Mouse (Mus musculus): ENCODE measurements at regions not wholly inside any gene's neighbourhood (a gene's known extent, or its start where the extent isn't known, plus 50 kb on each side); places are given as distances from the start of the nearest gene placed in this dataset.

DNA sequence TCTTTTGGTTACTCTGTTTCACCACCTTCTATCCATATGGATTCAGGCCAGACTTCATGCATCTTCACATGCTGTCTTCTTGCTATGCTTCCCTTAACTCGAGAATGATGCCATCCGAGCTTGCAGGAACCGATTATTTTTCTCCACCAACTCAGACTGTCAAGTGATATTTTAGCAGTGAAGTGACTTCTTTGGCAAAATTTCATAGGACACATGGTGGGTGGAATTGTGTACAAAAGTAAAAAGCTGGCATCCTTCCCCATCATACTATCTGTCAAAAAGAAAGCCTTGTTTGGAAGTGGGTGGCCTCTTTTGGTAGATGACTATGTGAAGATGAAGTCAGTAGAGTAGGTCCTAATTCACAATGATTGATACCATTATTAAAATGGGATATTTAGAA, 83.2 kb upstream of the Slc34a2 start:
- Histone ChIP-seq H3K27me3 (ENCODE audit: insufficient read depth, low read length) (no peaks in the 10 kb centered on the region; the same call in 1 of the 2 replicates), H3K36me3 (ENCODE audit: insufficient read depth, low read length) (no peaks in the 10 kb centered on the region), H3K4me1 (replicated peaks; ENCODE audit: low read depth, low read length) (no peaks in the 10 kb centered on the region), H3K4me3 (replicated peaks; ENCODE audit: low read length) (no peak overlapping the region), H3K9me3 (ENCODE audit: low read length) (no peaks in the 10 kb centered on the region)
- TF ChIP-seq POU5F1 (IDR thresholded peaks at IDR 0.05; ENCODE audit: borderline replicate concordance, low read length) (no peak), NANOG (IDR thresholded peaks at IDR 0.05; ENCODE audit: borderline replicate concordance, low read length) (no peak), CTCF (conservative IDR thresholded peaks at IDR 0.05; ENCODE audit: low read length) (no peak)

DNA sequence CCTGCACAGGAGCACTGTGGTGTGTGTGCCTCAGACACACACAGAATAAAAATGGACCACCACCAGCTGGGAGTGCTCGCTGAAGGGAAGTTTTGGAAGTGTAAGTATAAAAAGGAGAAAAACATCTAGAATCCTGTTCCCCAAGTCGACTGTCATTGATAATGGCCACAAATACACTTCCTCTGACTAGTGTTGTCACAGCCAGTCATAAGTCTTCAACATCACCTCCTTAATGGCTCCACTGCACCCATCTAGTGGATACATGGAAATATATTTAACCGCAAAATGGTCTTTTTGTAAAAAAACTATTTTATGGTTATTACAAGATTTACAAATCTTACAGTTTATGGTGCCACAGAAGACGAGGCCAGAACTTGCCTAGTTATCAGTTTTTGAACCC, 73.7 kb upstream of the Slc34a2 start:
- H3K27me3 ChIP-seq (ENCODE audit: insufficient read depth, low read length): 0 out of 2 replicates have a peak, but pooled peaks cover 4% of the 10 kb centered on the region
- no peaks in the 10 kb centered on the region for H3K9me3 ChIP-seq (ENCODE audit: low read length)
- TF ChIP-seq NANOG (IDR thresholded peaks at IDR 0.05; ENCODE audit: borderline replicate concordance, low read length): no peak
- TF ChIP-seq POU5F1 (IDR thresholded peaks at IDR 0.05; ENCODE audit: borderline replicate concordance, low read length): no peak
- TF ChIP-seq CTCF (conservative IDR thresholded peaks at IDR 0.05; ENCODE audit: low read length): no peak
- H3K36me3 ChIP-seq (ENCODE audit: insufficient read depth, low read length): no peaks in the 10 kb centered on the region
- no peaks in the 10 kb centered on the region for H3K4me1 ChIP-seq (replicated peaks; ENCODE audit: low read depth, low read length)
- no peak overlapping the region for H3K4me3 ChIP-seq (replicated peaks; ENCODE audit: low read length)

DNA sequence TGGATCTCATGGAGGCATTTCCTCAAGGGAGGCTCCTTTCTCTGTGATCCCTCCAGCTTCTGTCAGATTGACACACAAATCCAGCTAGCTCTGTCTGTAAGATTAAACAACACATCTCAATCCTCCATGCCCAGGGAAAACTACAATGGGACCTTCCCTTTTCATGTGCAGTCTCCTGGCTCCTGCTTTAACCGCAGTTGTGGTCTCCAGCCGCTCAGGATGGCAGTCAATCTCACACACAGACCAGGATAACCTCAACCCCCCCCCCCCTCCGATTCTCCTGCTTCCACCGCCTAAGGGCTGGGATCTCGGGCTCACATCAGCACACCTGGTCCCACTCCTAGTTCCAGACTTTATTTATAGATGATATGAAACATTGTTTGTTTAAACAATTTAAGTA, 66.1 kb upstream of the Slc34a2 start:
- Histone ChIP-seq H3K4me3 (replicated peaks; ENCODE audit: low read length) (no peak overlapping the region), H3K9me3 (ENCODE audit: low read length) (no peaks in the 10 kb centered on the region), H3K27me3 (ENCODE audit: insufficient read depth, low read length) (peaks cover 2% of the 10 kb centered on the region; the same call in 1 of the 2 replicates), H3K4me1 (replicated peaks; ENCODE audit: low read depth, low read length) (peaks cover 17% of the 10 kb centered on the region), H3K36me3 (ENCODE audit: insufficient read depth, low read length) (no peaks in the 10 kb centered on the region)
- TF ChIP-seq POU5F1 (IDR thresholded peaks at IDR 0.05; ENCODE audit: borderline replicate concordance, low read length) (no peak), CTCF (conservative IDR thresholded peaks at IDR 0.05; ENCODE audit: low read length) (no peak), NANOG (IDR thresholded peaks at IDR 0.05; ENCODE audit: borderline replicate concordance, low read length) (no peak)

DNA sequence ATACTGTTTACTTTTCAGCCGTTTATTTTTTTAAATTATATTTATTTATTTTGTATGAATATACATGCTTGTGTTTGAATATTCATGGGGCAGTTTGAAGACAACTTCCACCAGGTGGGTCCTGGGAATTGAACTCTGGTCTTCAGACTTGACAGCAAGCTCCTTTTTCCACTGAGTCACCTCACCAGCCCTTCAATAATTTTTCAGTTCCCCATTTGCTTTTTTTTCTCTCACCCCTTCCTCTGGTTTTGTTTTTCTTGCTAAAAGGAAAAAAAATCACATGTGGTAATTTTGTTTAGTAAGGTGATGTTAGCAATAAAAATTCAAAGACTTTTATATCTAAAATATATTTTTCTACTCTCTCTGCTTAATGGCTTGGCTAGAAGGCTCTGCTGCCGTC, 64.9 kb upstream of the Slc34a2 start:
- Histone ChIP-seq H3K4me1 (replicated peaks; ENCODE audit: low read depth, low read length) (peaks cover 26% of the 10 kb centered on the region), H3K4me3 (replicated peaks; ENCODE audit: low read length) (no peak overlapping the region), H3K27me3 (ENCODE audit: insufficient read depth, low read length) (peaks cover 10% of the 10 kb centered on the region), H3K9me3 (ENCODE audit: low read length) (no peaks in the 10 kb centered on the region), H3K36me3 (ENCODE audit: insufficient read depth, low read length) (no peaks in the 10 kb centered on the region)
- no peak for TF ChIP-seq NANOG (IDR thresholded peaks at IDR 0.05; ENCODE audit: borderline replicate concordance, low read length)
- no peak for TF ChIP-seq POU5F1 (IDR thresholded peaks at IDR 0.05; ENCODE audit: borderline replicate concordance, low read length)
- TF ChIP-seq CTCF (conservative IDR thresholded peaks at IDR 0.05; ENCODE audit: low read length): no peak

DNA sequence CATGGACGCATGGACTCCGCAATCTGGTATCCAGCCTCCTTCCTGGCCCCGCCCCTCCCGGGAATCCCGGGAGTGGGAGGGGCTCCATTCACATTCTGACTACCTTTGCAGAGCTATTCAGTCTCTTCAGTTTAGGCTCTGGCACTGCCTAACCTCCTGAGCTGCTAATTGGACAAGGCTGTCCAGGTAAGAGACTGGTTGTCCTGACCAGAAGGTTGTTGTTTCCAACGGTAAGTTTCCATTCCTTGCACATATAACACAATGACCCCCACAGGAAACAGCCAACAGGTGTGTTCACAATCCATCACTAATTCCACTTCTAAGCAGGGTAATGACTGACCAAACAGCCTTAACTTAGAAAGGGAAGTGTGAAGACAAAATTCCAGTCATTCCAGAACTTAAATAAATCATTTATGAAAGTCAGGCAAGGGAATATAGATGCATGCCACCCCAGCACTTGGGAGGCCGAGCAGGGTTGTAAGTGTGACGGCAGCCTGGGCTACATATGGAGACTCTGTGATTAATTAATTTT, 62.3 kb upstream of the Slc34a2 start:
- H3K4me3 ChIP-seq (replicated peaks; ENCODE audit: low read length): peak overlapping the region; percentile 35
- no peak for TF ChIP-seq CTCF (conservative IDR thresholded peaks at IDR 0.05; ENCODE audit: low read length)
- TF ChIP-seq POU5F1 (IDR thresholded peaks at IDR 0.05; ENCODE audit: borderline replicate concordance, low read length): no peak
- TF ChIP-seq NANOG (IDR thresholded peaks at IDR 0.05; ENCODE audit: borderline replicate concordance, low read length): no peak
- H3K36me3 ChIP-seq (ENCODE audit: insufficient read depth, low read length): no peaks in the 10 kb centered on the region
- no peaks in the 10 kb centered on the region for H3K9me3 ChIP-seq (ENCODE audit: low read length)
- peaks cover 10% of the 10 kb centered on the region for H3K27me3 ChIP-seq (ENCODE audit: insufficient read depth, low read length)
- peaks cover 28% of the 10 kb centered on the region for H3K4me1 ChIP-seq (replicated peaks; ENCODE audit: low read depth, low read length)

DNA sequence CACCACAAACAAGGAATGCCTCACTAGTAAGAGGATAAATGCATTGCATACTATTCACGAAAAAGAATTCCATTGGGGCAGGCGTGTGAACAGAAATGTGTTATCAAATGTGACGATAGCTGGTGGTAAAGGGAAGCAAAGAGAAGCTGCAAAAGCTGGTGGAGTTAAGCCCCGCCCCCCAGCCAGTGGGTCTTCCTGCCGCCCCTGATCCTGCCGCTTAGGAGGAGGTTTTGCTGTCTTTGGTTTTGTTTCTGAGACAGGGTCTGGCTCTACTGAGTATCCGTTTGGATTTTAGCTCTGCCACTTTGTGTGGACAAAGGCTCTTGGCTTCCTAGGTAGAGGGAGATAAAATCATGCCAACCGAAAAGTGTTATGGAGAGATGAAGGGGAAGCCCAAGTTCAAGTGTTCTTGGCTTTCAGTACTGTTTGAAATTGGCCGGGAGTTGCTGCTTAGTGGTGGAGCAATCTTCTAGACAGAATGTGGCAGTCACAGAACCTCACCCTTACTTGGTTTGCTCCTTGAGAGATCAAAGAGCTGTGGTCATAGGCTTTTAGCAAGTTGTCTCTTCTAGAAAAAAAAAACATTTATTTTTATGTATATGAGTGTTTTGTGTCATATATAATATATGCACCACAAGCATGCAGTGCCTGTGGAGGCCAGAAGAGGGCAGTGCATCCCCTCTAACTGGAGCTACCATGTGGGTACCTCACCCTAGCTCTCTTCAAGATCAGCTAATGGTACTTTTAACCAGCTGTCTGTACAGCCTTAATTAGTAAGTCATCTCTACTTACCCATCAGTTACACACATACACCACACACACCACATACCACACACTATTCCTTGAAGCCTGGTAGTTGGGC, 59.8 kb upstream of the Slc34a2 start:
- peak overlapping the region; percentile 59 for H3K4me3 ChIP-seq (replicated peaks; ENCODE audit: low read length)
- no peaks in the 10 kb centered on the region for H3K36me3 ChIP-seq (ENCODE audit: insufficient read depth, low read length)
- H3K9me3 ChIP-seq (ENCODE audit: low read length): no peaks in the 10 kb centered on the region
- H3K27me3 ChIP-seq (ENCODE audit: insufficient read depth, low read length): peaks cover 10% of the 10 kb centered on the region
- TF ChIP-seq CTCF (conservative IDR thresholded peaks at IDR 0.05; ENCODE audit: low read length): peak; percentile 90
- no peak for TF ChIP-seq NANOG (IDR thresholded peaks at IDR 0.05; ENCODE audit: borderline replicate concordance, low read length)
- H3K4me1 ChIP-seq (replicated peaks; ENCODE audit: low read depth, low read length): peaks cover 28% of the 10 kb centered on the region

DNA sequence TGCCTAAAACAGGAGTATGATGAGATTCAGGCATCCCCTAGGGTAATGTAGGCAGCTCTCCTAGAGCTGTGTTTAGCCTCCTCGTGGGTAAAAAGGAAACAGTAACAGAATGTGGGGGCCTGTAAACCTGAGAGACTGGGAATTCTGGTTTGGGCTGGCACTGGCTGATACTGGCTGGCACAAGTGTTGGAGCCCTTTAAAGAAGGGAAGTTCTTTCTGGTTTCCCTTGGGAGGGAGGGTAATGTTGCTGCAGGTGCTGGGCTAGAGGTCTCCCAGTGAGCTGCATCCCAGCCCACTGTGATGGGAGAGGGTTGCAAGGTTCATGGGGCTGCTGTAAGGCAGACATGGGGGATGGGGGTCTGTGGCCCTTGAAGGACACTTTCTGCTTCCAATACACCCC, 58.4 kb upstream of the Slc34a2 start:
- TF ChIP-seq POU5F1 (IDR thresholded peaks at IDR 0.05; ENCODE audit: borderline replicate concordance, low read length) (no peak), NANOG (IDR thresholded peaks at IDR 0.05; ENCODE audit: borderline replicate concordance, low read length) (no peak), CTCF (conservative IDR thresholded peaks at IDR 0.05; ENCODE audit: low read length) (no peak)

DNA sequence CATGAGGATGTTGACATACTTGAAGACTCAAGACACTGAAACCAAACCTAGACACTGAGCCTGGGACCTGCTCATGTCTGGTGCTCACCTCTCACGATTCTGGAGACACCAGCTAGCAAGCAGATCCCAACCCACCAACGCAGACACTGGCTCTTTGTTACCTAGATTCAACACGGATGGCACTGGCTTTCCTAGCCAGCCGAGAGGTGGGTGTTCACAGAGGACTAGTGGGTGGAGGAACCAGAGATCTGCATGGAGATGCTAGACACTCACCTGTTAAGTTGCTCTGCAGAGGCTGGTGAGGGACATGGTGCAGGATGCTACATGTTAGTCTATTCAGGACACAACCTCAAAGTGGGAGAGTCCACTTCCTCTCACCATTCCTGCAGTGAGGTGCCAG, 55.8 kb upstream of the Slc34a2 start:
- Histone ChIP-seq H3K36me3 (ENCODE audit: insufficient read depth, low read length) (no peaks in the 10 kb centered on the region), H3K4me1 (replicated peaks; ENCODE audit: low read depth, low read length) (peaks cover 10% of the 10 kb centered on the region), H3K9me3 (ENCODE audit: low read length) (no peaks in the 10 kb centered on the region), H3K27me3 (ENCODE audit: insufficient read depth, low read length) (peaks cover 15% of the 10 kb centered on the region; the same call in 1 of the 2 replicates), H3K4me3 (replicated peaks; ENCODE audit: low read length) (no peak overlapping the region)
- TF ChIP-seq POU5F1 (IDR thresholded peaks at IDR 0.05; ENCODE audit: borderline replicate concordance, low read length) (no peak), NANOG (IDR thresholded peaks at IDR 0.05; ENCODE audit: borderline replicate concordance, low read length) (no peak), CTCF (conservative IDR thresholded peaks at IDR 0.05; ENCODE audit: low read length) (no peak)

More for the DNA sequence above, 58.4 kb upstream of the Slc34a2 start:
- Histone ChIP-seq H3K27me3 (ENCODE audit: insufficient read depth, low read length) (peaks cover 16% of the 10 kb centered on the region), H3K4me1 (replicated peaks; ENCODE audit: low read depth, low read length) (peaks cover 26% of the 10 kb centered on the region), H3K9me3 (ENCODE audit: low read length) (no peaks in the 10 kb centered on the region), H3K36me3 (ENCODE audit: insufficient read depth, low read length) (no peaks in the 10 kb centered on the region), H3K4me3 (replicated peaks; ENCODE audit: low read length) (no peak overlapping the region)
